Mouse (Mus musculus): ENCODE results near the gene Snx29.
"Not testable (repeated sequence)": the region's sequence is repeated elsewhere in the genome, so short reads cannot be mapped to it uniquely, and the experiment has no call there.

Gene Snx29

GRCm38 (mm10) chr16:11322409-11323323, at the start of gene Snx29:
Snx29 (plus strand) TSS chr16:11322908.
- peak; percentile 93 for DNase-seq (ENCODE audit: low read depth, low spot score)

GRCm38 (mm10) chr16:11276888-11277287, 45.8 kb upstream of the Snx29 start:
- peak; percentile 51 for DNase-seq (ENCODE audit: low read depth, low spot score)

GRCm38 (mm10) chr16:11278778-11279177, 43.9 kb upstream of the Snx29 start:
- no peak for DNase-seq (ENCODE audit: low read depth, low spot score)

GRCm38 (mm10) chr16:11282655-11283232, 40.0 kb upstream of the Snx29 start:
- DNase-seq (ENCODE audit: low read depth, low spot score), result no peak

GRCm38 (mm10) chr16:11284881-11285280, 37.8 kb upstream of the Snx29 start:
- no peak for DNase-seq (ENCODE audit: low read depth, low spot score)

- DNase-seq (ENCODE audit: low read depth, low spot score), result no peak
Observed at GRCm38 (mm10) chr16:11285949-11286348, 36.8 kb upstream of the Snx29 start.

GRCm38 (mm10) chr16:11288873-11289272, 33.8 kb upstream of the Snx29 start:
- not testable (repeated sequence) for DNase-seq (ENCODE audit: low read depth, low spot score)

GRCm38 (mm10) chr16:11295583-11295982, 27.1 kb upstream of the Snx29 start:
- peak; percentile 86 for DNase-seq (ENCODE audit: low read depth, low spot score)

- DNase-seq (ENCODE audit: low read depth, low spot score), result peak; percentile 76
Observed at GRCm38 (mm10) chr16:11297700-11298099, 25.0 kb upstream of the Snx29 start.

- no peak for DNase-seq (ENCODE audit: low read depth, low spot score)
Observed at GRCm38 (mm10) chr16:11303741-11304140, 19.0 kb upstream of the Snx29 start.

GRCm38 (mm10) chr16:11305531-11305930, 17.2 kb upstream of the Snx29 start:
- DNase-seq (ENCODE audit: low read depth, low spot score), result no peak

GRCm38 (mm10) chr16:11313512-11313911, 9.2 kb upstream of the Snx29 start, which contains the start of gene Tnfrsf17:
Tnfrsf17 (plus strand) TSS chr16:11313812.
- no peak for DNase-seq (ENCODE audit: low read depth, low spot score)

- no peak for DNase-seq (ENCODE audit: low read depth, low spot score)
Observed at GRCm38 (mm10) chr16:11315786-11316320, 6.9 kb upstream of the Snx29 start.

- no peak for DNase-seq (ENCODE audit: low read depth, low spot score)
Observed at GRCm38 (mm10) chr16:11316748-11317147, 6.0 kb upstream of the Snx29 start.

- DNase-seq (ENCODE audit: low read depth, low spot score), result no peak
Observed at GRCm38 (mm10) chr16:11317324-11317723, 5.4 kb upstream of the Snx29 start.

GRCm38 (mm10) chr16:11323324-11324051, 780 bp downstream of the Snx29 start:
- DNase-seq (ENCODE audit: low read depth, low spot score), result peak; percentile 42

GRCm38 (mm10) chr16:11330081-11330800, 7.5 kb downstream of the Snx29 start:
- DNase-seq (ENCODE audit: low read depth, low spot score), result no peak

- no peak for DNase-seq (ENCODE audit: low read depth, low spot score)
Observed at GRCm38 (mm10) chr16:11331030-11331429, 8.3 kb downstream of the Snx29 start.

- DNase-seq (ENCODE audit: low read depth, low spot score), result no peak
Observed at GRCm38 (mm10) chr16:11343292-11343815, 20.6 kb downstream of the Snx29 start.

- DNase-seq (ENCODE audit: low read depth, low spot score), result no peak
Observed at GRCm38 (mm10) chr16:11351903-11352302, 29.2 kb downstream of the Snx29 start.

GRCm38 (mm10) chr16:11359173-11359572, 36.5 kb downstream of the Snx29 start:
- no peak for DNase-seq (ENCODE audit: low read depth, low spot score)

All from R1 (cell line).